Mouse (Mus musculus): ENCODE measurements at regions not wholly inside any gene's neighbourhood (a gene's known extent, or its start where the extent isn't known, plus 50 kb on each side); places are given as distances from the start of the nearest gene placed in this dataset.
A peak's percentile ranks its signal among the peaks of the same experiment; 100 is the strongest.

DNA sequence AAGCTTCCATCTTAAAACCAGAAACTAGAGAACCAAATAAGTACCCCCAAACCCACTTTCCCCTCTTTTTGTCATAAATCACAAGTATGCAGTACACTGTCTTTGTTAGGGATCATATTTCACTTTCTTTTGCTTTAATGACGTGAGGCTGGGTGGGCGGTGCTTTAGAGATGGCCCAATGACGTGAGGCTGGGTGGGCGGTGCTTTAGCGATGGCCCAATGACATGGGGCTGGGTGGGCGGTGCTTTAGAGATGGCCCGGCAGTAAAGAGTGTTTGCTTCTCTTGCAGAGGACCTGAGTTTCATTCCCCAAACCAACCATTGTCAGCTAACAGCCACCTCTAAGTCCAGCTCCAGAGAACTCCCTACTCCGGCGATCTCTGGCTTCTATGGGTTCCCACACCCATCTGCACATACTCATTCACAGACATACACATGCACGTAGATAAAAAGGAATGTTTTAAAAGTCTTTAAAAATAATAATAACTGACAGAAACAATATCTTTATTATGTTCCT is 59.2 kb upstream of the Siah3 start:
- peak; percentile 34 for DNase-seq (ENCODE audit: low read depth, low spot score)

DNA sequence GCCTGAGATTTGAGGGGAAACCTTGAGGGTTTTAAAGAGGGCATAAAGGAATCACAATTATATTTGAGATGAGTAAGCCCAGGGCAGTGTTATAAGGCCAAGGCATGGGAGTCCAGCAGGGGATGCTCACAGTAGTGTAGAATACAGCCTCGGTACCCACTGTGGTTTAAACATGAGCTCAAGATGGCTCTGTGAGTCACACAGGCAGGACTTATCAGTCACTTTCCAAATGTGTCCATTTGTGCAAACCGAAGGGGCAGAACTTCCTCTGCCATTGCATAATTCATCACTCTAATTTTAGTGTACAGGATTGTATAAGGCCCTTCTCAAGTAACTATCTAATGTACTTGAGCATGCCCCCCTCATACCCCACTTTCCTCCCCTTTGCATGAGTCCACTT is 56.1 kb upstream of the Siah3 start:
- no peak for DNase-seq (ENCODE audit: low read depth, low spot score)

GRCm38 (mm10) chr14:75402483-75403103 is 53.2 kb upstream of the Siah3 start:
- no peak for DNase-seq (ENCODE audit: low read depth, low spot score)

All from ES-CJ7 (cell line).